Mouse (Mus musculus) cerebellum, adult 11-12 months (tissue): ENCODE measurements around the gene Slc35e3.

Experiments used
- DNase-seq: peaks from one replicate; pipeline ENCODE4 v3.0.0; 2022

Gene Slc35e3

GRCm38 (mm10) chr10:117776281-117777102, 30.3 kb upstream of the Slc35e3 start:
- no peak for DNase-seq

GRCm38 (mm10) chr10:117775401-117776144, 29.4 kb upstream of the Slc35e3 start:
- no peak for DNase-seq

GRCm38 (mm10) chr10:117774817-117775120, 28.6 kb upstream of the Slc35e3 start:
- no peak for DNase-seq

- DNase-seq = no peak
These were observed 28.0 kb upstream of the Slc35e3 start for GRCm38 (mm10) chr10:117774011-117774816.

GRCm38 (mm10) chr10:117773106-117773720, 27.0 kb upstream of the Slc35e3 start:
- no peak for DNase-seq

- no peak for DNase-seq
These were observed 26.4 kb upstream of the Slc35e3 start for GRCm38 (mm10) chr10:117772364-117773105.

GRCm38 (mm10) chr10:117771131-117771510, 25.0 kb upstream of the Slc35e3 start:
- no peak for DNase-seq

GRCm38 (mm10) chr10:117770286-117771130, 24.3 kb upstream of the Slc35e3 start:
- no peak for DNase-seq

- no peak for DNase-seq
These were observed 23.5 kb upstream of the Slc35e3 start for GRCm38 (mm10) chr10:117769541-117770285.

GRCm38 (mm10) chr10:117768141-117768440, 21.9 kb upstream of the Slc35e3 start:
- no peak for DNase-seq

- DNase-seq = no peak
These were observed 21.3 kb upstream of the Slc35e3 start for GRCm38 (mm10) chr10:117767286-117768140.

GRCm38 (mm10) chr10:117766896-117767160, 20.7 kb upstream of the Slc35e3 start:
- no peak for DNase-seq

- no peak for DNase-seq
These were observed 20.1 kb upstream of the Slc35e3 start for GRCm38 (mm10) chr10:117766111-117766895.

- DNase-seq = no peak
These were observed 19.1 kb upstream of the Slc35e3 start for GRCm38 (mm10) chr10:117765116-117765894.

GRCm38 (mm10) chr10:117764598-117764997, 18.4 kb upstream of the Slc35e3 start:
- DNase-seq = no peak

GRCm38 (mm10) chr10:117763588-117764190, 17.5 kb upstream of the Slc35e3 start:
- no peak for DNase-seq

GRCm38 (mm10) chr10:117762966-117763365, 16.8 kb upstream of the Slc35e3 start:
- no peak for DNase-seq

- DNase-seq = no peak
These were observed 16.2 kb upstream of the Slc35e3 start for GRCm38 (mm10) chr10:117762281-117762830.
